Mouse (Mus musculus) testis, adult 2 months (tissue): ENCODE measurements around the gene Strip2.
A peak's percentile ranks its signal among the peaks of the same experiment; 100 is the strongest.

Experiments
- CTCF ChIP-seq: fragments of 200-500 bp; IDR thresholded peaks from 2 replicates; pipeline ENCODE4 v1.5.1; 2012; ENCODE audit warnings: low read depth, mild to moderate bottlenecking, inconsistent platforms, low read length, moderate library complexity; ENCODE audit not compliant: control insufficient read depth, insufficient read depth, insufficient replicate concordance
- POLR2A ChIP-seq: fragments of 200-500 bp; IDR thresholded peaks from 2 replicates; pipeline ENCODE4 v1.6.1; 2012; ENCODE audit warnings: low read depth, mild to moderate bottlenecking, inconsistent platforms, low read length, moderate library complexity; ENCODE audit not compliant: control insufficient read depth

- TF ChIP-seq POLR2A = peak; percentile 69
- no peak for TF ChIP-seq CTCF
Observed at GRCm38 (mm10) chr6:29985058-29985498, 68.3 kb downstream of the Strip2 start.
